Mouse (Mus musculus) macrophage (primary cell): ENCODE results near the gene Zfp64. TPM values are rescaled to one million over a fixed set of nuclear protein-coding genes. Genes with fewer than 3 reads are reported as not detected.

ENCODE experiments used
- H3K27ac ChIP-seq: fragments of 350-480 bp; formaldehyde crosslinking; 2 replicates; pipeline ENCODE4 v1.9.0; 2021
- H3K36me3 ChIP-seq: fragments of 350-480 bp; formaldehyde crosslinking; 2 replicates; pipeline ENCODE4 v1.9.0; 2021; ENCODE audit errors: inconsistent target
- H3K4me3 ChIP-seq: fragments of 350-480 bp; formaldehyde crosslinking; 2 replicates; pipeline ENCODE4 v1.9.0; 2021; ENCODE audit errors: inconsistent target
- H3K79me2 ChIP-seq: fragments of 350-480 bp; formaldehyde crosslinking; 2 replicates; pipeline ENCODE4 v1.9.0; 2021; ENCODE audit errors: inconsistent target
- WGBS: methylation state at CpG from one replicate; pipeline ENCODE4 v1.1.7; 2026; ENCODE audit warnings: inconsistent platforms; ENCODE audit not compliant: missing documents; 5-methylcytosine and 5-hydroxymethylcytosine counted together
- polyA plus RNA-seq: library from polyadenylated mRNA; stranded (reverse); fragments of 250-400 nt; gene quantifications from 3 replicates; pipeline ENCODE4 v1.2.4, GENCODE M21; 2018; ENCODE audit warnings: inconsistent platforms

Zfp64 gene
- polyA plus RNA-seq, 1 experiment from 2014 or later, result 10.5 TPM

GRCm38 (mm10) chr2:168966525-168966924 is 11.1 kb upstream of the Zfp64 start:
- WGBS, result 77% methylated on average over 6 of the region's 6 CpGs
- no peak overlapping the region for H3K4me3 ChIP-seq
- H3K36me3 ChIP-seq, result no peaks in the 10 kb centered on the region
- H3K27ac ChIP-seq, result no peak overlapping the region
- H3K79me2 ChIP-seq, result no peaks in the 10 kb centered on the region

DNA sequence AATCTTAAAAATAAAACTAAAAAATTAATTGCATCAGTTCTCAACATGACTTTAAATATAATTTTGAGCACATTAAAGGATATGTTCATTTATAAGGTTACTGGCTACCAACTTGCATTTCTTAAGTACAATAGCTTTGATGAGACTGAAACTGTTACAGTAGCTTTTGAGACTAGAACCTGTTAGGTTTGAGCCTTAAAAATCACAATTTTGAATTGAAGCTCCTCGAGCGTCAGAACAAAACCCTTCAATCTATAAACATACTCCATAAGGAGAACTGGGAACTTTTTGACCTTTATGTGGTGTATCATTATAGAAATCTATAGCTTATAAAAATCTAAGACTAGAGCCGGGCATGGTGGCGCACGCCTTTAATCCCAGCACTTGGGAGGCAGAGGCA is 9.5 kb upstream of the Zfp64 start:
- Histone ChIP-seq H3K36me3 (no peaks in the 10 kb centered on the region), H3K27ac (no peak overlapping the region), H3K4me3 (no peak overlapping the region), H3K79me2 (no peaks in the 10 kb centered on the region)
- 94% methylated on average over 3 of the region's 5 CpGs for WGBS

DNA sequence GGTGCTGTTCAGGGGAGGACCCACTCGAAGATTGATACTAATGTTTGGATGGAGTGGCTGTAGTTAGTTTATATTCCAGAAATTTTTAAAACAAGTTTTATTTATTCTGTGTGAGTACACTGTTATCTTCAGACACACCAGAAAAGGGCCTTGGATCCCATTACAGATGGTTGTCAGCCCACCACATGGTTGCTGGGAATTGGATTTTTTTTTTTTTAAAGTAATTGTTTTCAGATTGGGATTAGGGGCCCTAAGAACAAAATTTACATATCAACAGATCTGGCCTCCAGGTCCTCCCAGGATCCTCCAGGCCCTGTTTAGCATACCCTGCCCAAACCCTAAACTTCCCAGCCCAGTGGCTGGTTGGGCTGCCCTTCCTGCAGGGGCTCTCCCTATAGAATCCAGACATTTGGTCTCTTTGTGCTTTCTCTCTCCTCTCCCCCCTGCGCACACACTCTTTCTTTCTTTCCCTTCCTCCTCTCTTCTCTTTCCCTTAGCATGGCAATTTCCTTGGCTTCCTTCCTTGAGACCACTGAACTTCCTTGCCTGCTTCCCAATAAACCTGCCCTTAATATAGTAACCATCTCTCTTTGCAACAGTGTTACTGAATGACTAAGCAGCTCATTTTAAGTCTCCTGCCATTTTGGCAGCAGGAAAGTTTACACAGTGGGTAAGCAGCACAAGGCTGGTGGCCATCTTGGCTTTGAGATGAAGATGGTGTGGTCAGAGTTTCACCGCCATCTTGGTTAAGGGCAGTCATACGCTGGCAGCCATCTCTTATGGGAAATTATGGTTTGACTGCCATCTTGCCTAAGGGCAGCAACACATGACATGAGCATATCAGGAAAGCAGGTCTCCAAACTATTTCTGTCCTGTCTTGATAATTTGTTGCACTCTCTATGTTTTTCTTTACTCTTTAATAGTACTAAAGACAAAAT is 6.6 kb upstream of the Zfp64 start:
- no peak overlapping the region for H3K4me3 ChIP-seq
- 88% methylated on average over 4 of the region's 4 CpGs for WGBS
- no peaks in the 10 kb centered on the region for H3K79me2 ChIP-seq
- H3K36me3 ChIP-seq, result no peaks in the 10 kb centered on the region
- no peak overlapping the region for H3K27ac ChIP-seq

GRCm38 (mm10) chr2:168960814-168961213 is 5.4 kb upstream of the Zfp64 start:
- Histone ChIP-seq H3K4me3 (no peak overlapping the region), H3K36me3 (no peaks in the 10 kb centered on the region), H3K27ac (no peak overlapping the region), H3K79me2 (no peaks in the 10 kb centered on the region)
- WGBS, result 97% methylated on average over 3 of the region's 3 CpGs

- no peaks in the 10 kb centered on the region for H3K36me3 ChIP-seq
- peaks cover 5% of the 10 kb centered on the region for H3K79me2 ChIP-seq
- H3K4me3 ChIP-seq, result no peak overlapping the region
- H3K27ac ChIP-seq, result no peak overlapping the region
- 92% methylated on average over 14 of the region's 14 CpGs for WGBS
These were observed 4.0 kb upstream of the Zfp64 start for GRCm38 (mm10) chr2:168959339-168959885.

- Histone ChIP-seq H3K79me2 (peaks cover 38% of the 10 kb centered on the region), H3K4me3 (peak overlapping the region; percentile 78; the same call in 1 of the 2 replicates), H3K27ac (peak overlapping the region; percentile 64), H3K36me3 (peaks cover 5% of the 10 kb centered on the region; the same call in 1 of the 2 replicates)
- whole genome bisulfite sequencing, result 64% methylated on average over 10 of the region's 10 CpGs
These were observed 511 bp upstream of the Zfp64 start for GRCm38 (mm10) chr2:168955850-168956346.

DNA sequence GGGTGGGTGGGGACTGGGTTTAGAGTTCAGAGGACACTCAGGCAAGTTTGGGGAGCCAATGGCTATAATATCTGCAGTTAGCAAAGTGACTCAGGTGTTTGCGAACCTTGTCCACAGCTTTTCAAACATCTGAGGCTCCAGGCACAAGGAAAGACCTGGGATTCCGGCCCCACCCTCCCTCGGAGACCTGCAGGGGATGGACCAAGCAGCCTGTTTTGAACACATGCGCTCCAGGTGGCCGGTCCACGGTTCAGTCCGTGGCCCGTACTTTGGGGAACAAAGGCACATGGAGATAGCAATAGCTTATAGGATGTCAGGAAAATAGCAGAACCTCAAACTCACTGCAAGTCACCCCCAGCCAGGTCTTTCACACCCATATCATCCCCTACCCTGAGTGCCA is 1.0 kb downstream of the Zfp64 start:
- Histone ChIP-seq H3K4me3 (peak overlapping the region; percentile 78), H3K36me3 (peaks cover 18% of the 10 kb centered on the region), H3K79me2 (peaks cover 38% of the 10 kb centered on the region), H3K27ac (peak overlapping the region; percentile 64; the same call in 1 of the 2 replicates)
- WGBS, result 9% methylated on average over 8 of the region's 8 CpGs

GRCm38 (mm10) chr2:168948506-168948905 is 6.9 kb downstream of the Zfp64 start:
- 100% methylated on average over 6 of the region's 6 CpGs for WGBS
- Histone ChIP-seq H3K4me3 (no peak overlapping the region), H3K36me3 (peaks cover 44% of the 10 kb centered on the region), H3K27ac (no peak overlapping the region), H3K79me2 (peaks cover 24% of the 10 kb centered on the region)

DNA sequence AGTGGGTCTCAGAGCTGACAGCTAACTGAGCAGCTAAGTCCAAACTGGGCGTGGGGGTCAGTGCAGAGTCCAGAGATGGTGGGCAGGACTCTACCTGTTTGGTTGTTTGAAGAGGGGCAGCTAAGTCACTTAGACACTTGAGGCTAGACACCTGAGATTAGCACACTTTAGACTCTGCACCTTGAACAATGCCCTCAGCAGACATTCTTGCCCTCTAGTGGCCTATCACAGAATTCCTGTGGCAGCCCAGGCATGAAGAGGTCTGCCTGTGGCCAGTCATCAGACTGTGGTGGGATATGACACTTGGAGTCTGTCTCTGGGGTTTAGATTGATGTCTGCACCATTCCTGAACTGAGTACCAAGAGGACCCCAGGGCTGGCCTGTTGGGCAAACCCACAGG is 7.7 kb downstream of the Zfp64 start:
- Histone ChIP-seq H3K27ac (no peak overlapping the region), H3K4me3 (no peak overlapping the region), H3K79me2 (peaks cover 16% of the 10 kb centered on the region), H3K36me3 (peaks cover 44% of the 10 kb centered on the region)
- WGBS, result 100% methylated on average over 1 of the region's 1 CpGs

- Histone ChIP-seq H3K79me2 (no peaks in the 10 kb centered on the region), H3K27ac (no peak overlapping the region), H3K36me3 (peaks cover 43% of the 10 kb centered on the region; the same call in 1 of the 2 replicates), H3K4me3 (no peak overlapping the region)
- 92% methylated on average over 4 of the region's 4 CpGs for WGBS
These were observed 11.4 kb downstream of the Zfp64 start for GRCm38 (mm10) chr2:168944011-168944410.

DNA sequence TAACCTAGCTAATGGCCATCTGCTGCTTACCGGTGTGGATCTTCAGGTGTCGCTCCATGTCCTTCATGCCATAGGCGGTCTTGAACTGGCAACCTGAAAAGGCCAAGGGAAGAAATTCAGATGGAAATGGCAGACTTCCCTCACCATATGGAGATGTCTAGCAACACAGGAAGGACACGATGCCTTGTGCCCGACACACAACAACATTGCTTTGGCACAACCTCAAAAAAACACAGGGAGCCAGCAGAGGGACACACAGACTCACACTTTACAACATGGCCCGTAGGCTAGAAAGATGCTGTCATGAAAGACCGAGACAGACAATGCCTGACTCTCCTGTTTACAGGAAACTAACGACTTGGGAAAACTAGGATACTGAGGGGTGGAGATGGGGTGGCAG is 15.4 kb downstream of the Zfp64 start:
- H3K27ac ChIP-seq, result no peak overlapping the region
- H3K4me3 ChIP-seq, result no peak overlapping the region
- H3K36me3 ChIP-seq, result peaks cover 47% of the 10 kb centered on the region; the same call in 1 of the 2 replicates
- H3K79me2 ChIP-seq, result no peaks in the 10 kb centered on the region
- 98% methylated on average over 8 of the region's 8 CpGs for WGBS

DNA sequence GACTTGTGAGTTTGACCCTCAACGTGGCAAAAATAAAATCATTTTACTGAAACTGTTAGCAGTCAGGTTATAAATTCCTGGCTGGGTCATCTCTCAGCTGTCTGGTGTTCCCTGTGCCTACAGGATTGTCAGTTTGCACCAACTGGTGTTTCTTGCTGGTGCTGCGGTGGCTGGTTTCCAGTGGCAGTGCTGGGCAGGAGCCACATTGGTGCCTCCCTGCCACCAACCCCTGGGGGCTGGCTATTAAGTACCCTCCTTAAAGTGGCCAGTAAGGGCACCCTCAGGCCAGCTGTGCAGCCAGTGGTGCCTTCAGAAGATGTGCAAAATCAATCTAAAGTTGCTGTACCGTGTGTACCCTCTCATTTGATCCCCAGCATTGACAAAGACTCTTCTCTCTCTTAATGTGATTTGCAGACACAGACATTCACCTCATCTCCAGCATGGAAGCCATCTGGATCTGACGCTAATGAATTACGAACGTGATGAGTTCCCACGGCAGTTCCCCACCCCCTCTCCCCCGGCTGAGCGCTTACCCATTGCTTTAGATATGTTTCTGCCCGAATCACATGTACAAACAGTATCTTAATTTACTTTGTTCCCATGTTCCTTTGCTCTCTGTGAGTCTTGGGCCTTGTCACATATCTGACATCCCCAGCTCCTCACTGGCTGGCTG is 16.0 kb downstream of the Zfp64 start:
- H3K4me3 ChIP-seq, result no peak overlapping the region

DNA sequence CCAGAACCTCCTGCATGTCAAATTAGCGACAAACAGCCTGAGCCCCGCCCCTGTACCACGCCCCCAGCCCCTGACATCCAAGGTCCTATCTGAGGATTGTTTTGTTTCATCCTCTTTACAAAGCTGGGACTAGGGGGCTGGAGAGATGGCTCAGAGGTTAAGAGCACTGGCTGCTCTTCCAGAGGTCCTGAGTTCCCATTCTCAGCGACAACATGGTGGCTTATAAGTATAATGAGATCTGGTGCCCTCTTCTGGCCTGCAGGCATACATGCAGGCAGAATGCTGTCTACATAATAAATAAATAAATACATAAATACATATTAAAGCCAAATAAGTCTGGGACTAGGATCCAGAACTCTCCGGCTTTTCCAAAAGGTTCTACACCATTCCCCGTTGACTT is 18.5 kb downstream of the Zfp64 start:
- WGBS, result 93% methylated on average over 5 of the region's 6 CpGs
- Histone ChIP-seq H3K79me2 (no peaks in the 10 kb centered on the region), H3K36me3 (peaks cover 52% of the 10 kb centered on the region; the same call in 1 of the 2 replicates), H3K27ac (no peak overlapping the region), H3K4me3 (no peak overlapping the region)

More for the DNA sequence above, 16.0 kb downstream of the Zfp64 start:
- no peaks in the 10 kb centered on the region for H3K79me2 ChIP-seq
- no peak overlapping the region for H3K27ac ChIP-seq
- 97% methylated on average over 10 of the region's 10 CpGs for WGBS
- H3K36me3 ChIP-seq, result peaks cover 46% of the 10 kb centered on the region; the same call in 1 of the 2 replicates

- Histone ChIP-seq H3K79me2 (no peaks in the 10 kb centered on the region), H3K36me3 (peaks cover 49% of the 10 kb centered on the region; the same call in 1 of the 2 replicates), H3K27ac (no peak overlapping the region), H3K4me3 (no peak overlapping the region)
- 93% methylated on average over 35 of the region's 35 CpGs for WGBS
These were observed 20.2 kb downstream of the Zfp64 start for GRCm38 (mm10) chr2:168935165-168935564.
